Mouse (Mus musculus) C2C12 (cell line): ENCODE measurements around the gene 1700109H08Rik. TPM values are rescaled to one million over a fixed set of nuclear protein-coding genes. Genes with fewer than 3 reads are reported as not detected.

Source experiments
- H3K27me3 ChIP-seq: one replicate; pipeline ENCODE4 v1.6.1; 2011; ENCODE audit not compliant: control insufficient read depth, insufficient read depth, insufficient read length
- H3K36me3 ChIP-seq: one replicate; pipeline ENCODE4 v1.6.1; 2011; ENCODE audit not compliant: control insufficient read depth, insufficient read depth
- H3K4me3 ChIP-seq: one replicate; pipeline ENCODE4 v1.5.1; 2011; ENCODE audit warnings: mild to moderate bottlenecking, control low read depth; ENCODE audit not compliant: poor library complexity, insufficient read depth, severe bottlenecking
- H3K79me2 ChIP-seq: one replicate; pipeline ENCODE4 v1.6.1; 2011; ENCODE audit not compliant: control insufficient read depth, insufficient read depth
- H3K79me3 ChIP-seq: one replicate; pipeline ENCODE4 v1.6.1; 2011; ENCODE audit warnings: low read depth, control low read depth
- H3ac ChIP-seq: one replicate; pipeline ENCODE3; 2011; ENCODE audit warnings: low read depth; ENCODE audit not compliant: control insufficient read depth, insufficient read length
- CEBPB ChIP-seq: IDR thresholded peaks from one replicate; pipeline ENCODE4 v1.6.1; 2011; ENCODE audit warnings: low read depth, mild to moderate bottlenecking, control low read depth, moderate library complexity
- CTCF ChIP-seq: IDR thresholded peaks from one replicate; pipeline ENCODE4 v1.5.1; 2011; ENCODE audit not compliant: control insufficient read depth, insufficient read depth, insufficient read length
- FOSL1 ChIP-seq: IDR thresholded peaks from one replicate; pipeline ENCODE4 v1.8.0; 2011; ENCODE audit warnings: mild to moderate bottlenecking, low read length; ENCODE audit not compliant: poor library complexity, insufficient read depth, severe bottlenecking
- MAX ChIP-seq: IDR thresholded peaks from one replicate; pipeline ENCODE4 v1.6.1; 2011; ENCODE audit warnings: mild to moderate bottlenecking, control low read depth
- MYOD1 ChIP-seq: IDR thresholded peaks from one replicate; pipeline ENCODE4 v1.6.1; 2011; ENCODE audit warnings: low read depth; ENCODE audit not compliant: control insufficient read depth, insufficient read length
- MYOG ChIP-seq: IDR thresholded peaks from one replicate; pipeline ENCODE4 v1.6.1; 2011; ENCODE audit not compliant: control insufficient read depth, insufficient read length; ENCODE audit errors: extremely low read depth
- USF1 ChIP-seq: IDR thresholded peaks from one replicate; pipeline ENCODE4 v1.6.1; 2011; ENCODE audit warnings: low read depth, mild to moderate bottlenecking, control low read depth, moderate library complexity
- polyA plus RNA-seq: library from polyadenylated mRNA; unstranded; fragments of >200 nt; fragmentation: generic; extraction: Trizol; gene quantifications from one replicate; pipeline ENCODE4 v1.2.1, GENCODE M21; 2012; ENCODE audit warnings: missing spikeins

1700109H08Rik gene
- polyA plus RNA-seq, 1 experiment: 0.39 TPM

DNA sequence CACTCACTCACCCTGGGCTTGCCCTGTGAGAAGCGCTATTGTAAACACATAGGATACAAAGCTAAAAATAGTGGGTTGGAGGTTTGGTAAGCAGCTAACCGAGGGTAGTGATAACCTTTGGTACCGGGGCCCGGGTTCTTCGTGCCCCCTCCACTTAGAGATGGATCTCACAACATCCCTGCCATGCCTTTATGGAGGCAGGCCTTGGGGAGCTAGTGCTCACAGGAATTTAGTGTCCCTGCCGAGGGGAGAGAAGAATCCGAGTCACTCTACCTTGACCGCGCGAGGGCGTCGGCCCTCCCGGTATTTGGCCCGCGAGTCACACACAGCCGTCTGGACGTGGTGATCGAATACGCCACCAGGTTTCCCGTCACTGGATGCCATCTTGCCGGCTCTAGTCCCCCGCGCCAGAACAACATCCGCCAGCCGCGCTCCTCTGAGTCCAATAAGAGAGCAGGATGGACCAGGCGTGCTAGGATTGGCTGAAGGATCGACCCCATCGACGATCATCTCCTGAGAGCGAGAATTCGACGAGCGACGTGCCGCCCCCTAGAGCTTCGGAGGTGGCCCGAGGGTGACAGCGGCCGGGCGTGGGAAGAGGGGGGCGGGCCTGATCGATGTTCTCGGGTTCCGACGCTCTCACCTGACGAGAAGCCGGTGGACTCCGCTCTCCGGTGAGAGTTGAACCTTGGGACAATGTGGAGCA is 24.5 kb downstream of the 1700109H08Rik start, which contains the start of gene Pex1:
Pex1 (plus strand) TSS at position 374 of the 706 bp plus-strand sequence.
- Histone ChIP-seq H3K79me3 (peaks cover 9% of the 10 kb centered on the region), H3K4me3 (peak within 1 kb of the TSS; percentile 85), H3K36me3 (no peaks in the 10 kb centered on the region), H3K79me2 (peaks cover 32% of the 10 kb centered on the region), H3K27me3 (no peaks in the 10 kb centered on the region), H3ac (peak within 1 kb of the TSS; percentile 87)
- peak; percentile 75 for TF ChIP-seq MAX
- peak; percentile 34 for TF ChIP-seq CTCF
- no peak for TF ChIP-seq MYOD1

DNA sequence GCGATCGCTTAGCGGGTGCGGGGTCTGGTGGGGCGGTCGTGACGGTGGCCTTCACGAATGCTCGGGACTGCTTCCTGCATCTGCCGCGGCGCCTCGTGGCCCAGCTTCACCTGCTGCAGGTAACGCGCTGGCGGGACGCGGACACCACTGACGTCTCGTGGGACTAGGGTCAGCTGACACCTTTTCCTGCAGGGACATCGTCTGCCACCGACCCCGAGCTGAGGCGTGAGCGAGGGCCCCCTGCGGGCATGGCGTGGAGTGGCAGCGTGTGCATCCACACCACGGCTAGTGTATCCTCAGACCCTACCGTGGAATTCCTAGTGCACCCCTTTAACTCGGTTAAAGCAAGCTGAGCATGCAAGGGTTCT is 25.0 kb downstream of the 1700109H08Rik start, which contains the start of gene Rbm48:
Rbm48 (minus strand) TSS at position 187 of the 368 bp plus-strand sequence.
- H3K27me3 ChIP-seq: no peaks in the 10 kb centered on the region
- peaks cover 32% of the 10 kb centered on the region for H3K79me2 ChIP-seq
- H3ac ChIP-seq: peak within 1 kb of the TSS; percentile 87
- peak within 1 kb of the TSS; percentile 85 for H3K4me3 ChIP-seq
- H3K36me3 ChIP-seq: no peaks in the 10 kb centered on the region
- peaks cover 9% of the 10 kb centered on the region for H3K79me3 ChIP-seq
- TF ChIP-seq MAX (no peak), CTCF (peak; percentile 97), USF1 (peak; percentile 47), MYOD1 (no peak), MYOG (no peak), FOSL1 (no peak), CEBPB (no peak)

DNA sequence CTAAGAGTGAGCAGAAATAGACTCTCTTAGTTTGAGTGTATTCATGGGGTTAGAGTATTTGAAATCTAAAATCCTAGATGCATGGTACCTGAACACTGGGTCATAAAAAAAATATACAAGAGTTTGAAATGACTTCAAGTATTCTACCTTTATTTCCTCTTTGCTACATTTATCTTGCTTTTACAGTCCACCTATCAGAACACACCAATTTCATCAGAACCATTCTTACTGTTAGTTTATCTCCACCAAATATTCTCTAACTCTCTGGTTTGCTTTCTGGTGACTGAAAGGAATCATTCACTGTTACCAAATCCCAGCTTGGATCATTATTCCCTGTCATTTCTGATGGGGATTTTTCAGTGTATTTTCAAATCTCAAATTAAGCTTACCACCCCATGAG is 25.8 kb downstream of the 1700109H08Rik start:
- H3K27me3 ChIP-seq: no peaks in the 10 kb centered on the region
- no peak overlapping the region for H3K4me3 ChIP-seq
- no peaks in the 10 kb centered on the region for H3K36me3 ChIP-seq
- H3K79me2 ChIP-seq: peaks cover 32% of the 10 kb centered on the region
- H3ac ChIP-seq: no peak overlapping the region
- H3K79me3 ChIP-seq: peaks cover 9% of the 10 kb centered on the region
- TF ChIP-seq USF1 (no peak), MYOD1 (no peak), CTCF (no peak), MYOG (no peak), FOSL1 (no peak), MAX (no peak), CEBPB (no peak)

DNA sequence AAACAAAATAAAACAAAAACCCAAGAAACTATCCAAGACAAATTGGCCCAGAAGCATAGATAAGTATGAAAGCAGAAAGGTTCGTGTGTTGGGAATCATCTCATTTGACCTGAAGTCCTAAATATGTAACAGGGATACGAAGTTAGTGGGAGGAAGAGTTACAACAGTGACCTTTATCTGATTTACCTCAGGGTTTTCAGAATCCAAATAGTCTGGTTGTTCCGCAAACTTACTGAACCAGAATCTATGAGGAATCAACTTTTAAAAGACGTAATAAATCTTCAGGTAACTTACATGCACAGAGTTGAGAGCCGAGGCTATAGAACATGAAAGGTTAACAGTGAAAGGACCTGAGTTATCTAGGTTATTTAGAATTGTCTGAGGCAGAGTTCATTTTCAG is 27.4 kb downstream of the 1700109H08Rik start:
- H3K36me3 ChIP-seq: no peaks in the 10 kb centered on the region
- TF ChIP-seq MAX (no peak), USF1 (no peak), CEBPB (no peak), FOSL1 (no peak), MYOG (no peak), CTCF (no peak), MYOD1 (no peak)
- H3K27me3 ChIP-seq: no peaks in the 10 kb centered on the region
- H3K4me3 ChIP-seq: no peak overlapping the region
- H3K79me2 ChIP-seq: peaks cover 20% of the 10 kb centered on the region
- no peak overlapping the region for H3ac ChIP-seq
- peaks cover 9% of the 10 kb centered on the region for H3K79me3 ChIP-seq

DNA sequence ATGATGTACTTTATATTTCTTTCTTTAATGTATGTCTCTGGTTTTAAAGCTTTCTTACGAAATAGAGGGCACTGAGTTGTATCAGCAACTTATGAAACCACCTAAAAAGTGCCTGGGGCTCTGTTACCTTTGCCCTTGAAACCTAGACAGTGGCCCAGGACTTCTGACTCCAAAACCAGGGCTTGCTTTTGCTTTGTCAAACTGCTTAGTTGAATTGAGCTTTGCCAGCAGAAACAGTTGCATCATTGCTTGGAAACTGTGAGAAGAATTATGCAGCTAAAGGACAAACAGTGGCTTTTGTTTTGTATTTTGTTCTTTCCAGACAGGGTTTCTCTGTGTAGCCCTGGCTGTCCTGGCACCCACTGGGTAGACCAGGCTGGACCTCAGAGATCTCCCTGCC is 28.9 kb downstream of the 1700109H08Rik start:
- Histone ChIP-seq H3K36me3 (peaks cover under 1% of the 10 kb centered on the region), H3K4me3 (no peak overlapping the region), H3K27me3 (no peaks in the 10 kb centered on the region), H3K79me2 (peaks cover 5% of the 10 kb centered on the region), H3ac (no peak overlapping the region), H3K79me3 (peaks cover 4% of the 10 kb centered on the region)
- TF ChIP-seq CTCF: no peak
- no peak for TF ChIP-seq CEBPB
- TF ChIP-seq USF1: no peak

DNA sequence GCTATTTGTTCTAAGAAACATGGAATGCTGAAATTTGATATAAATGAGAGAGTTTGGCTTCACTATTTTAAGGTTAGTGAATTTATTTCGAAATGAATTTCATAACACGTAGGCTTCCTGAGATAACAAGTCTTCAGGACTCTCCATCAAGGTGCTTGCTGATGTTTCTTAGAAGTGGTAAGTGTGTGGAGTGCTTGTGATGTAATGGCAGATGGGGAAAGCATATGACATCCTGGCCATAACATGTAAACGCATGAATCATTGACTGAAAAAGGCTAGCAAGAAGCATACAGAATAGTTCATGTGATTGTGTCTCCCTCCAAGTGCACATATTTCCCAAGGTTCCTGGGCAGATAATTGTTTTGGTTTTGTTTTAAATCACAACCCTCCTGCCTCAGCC is 29.4 kb downstream of the 1700109H08Rik start:
- TF ChIP-seq CEBPB: no peak
- Histone ChIP-seq H3K36me3 (peaks cover 5% of the 10 kb centered on the region), H3ac (no peak overlapping the region)

More for the DNA sequence above, 29.4 kb downstream of the 1700109H08Rik start:
- Histone ChIP-seq H3K79me2 (peaks cover under 1% of the 10 kb centered on the region), H3K79me3 (no peaks in the 10 kb centered on the region), H3K4me3 (no peak overlapping the region), H3K27me3 (no peaks in the 10 kb centered on the region)
